Mouse (Mus musculus) adrenal gland, adult 8-10 months (tissue): ENCODE data around the gene Ptgs2. TPM values are rescaled to one million over a fixed set of nuclear protein-coding genes. Genes with fewer than 3 reads are reported as not detected.

Experiments
- DNase-seq: peaks from one replicate; pipeline ENCODE4 v3.0.0; 2022
- microRNA-seq, 2 experiments: library from miRNA; unstranded; fragments of <30 nt; microRNA quantifications; one replicate each; pipeline ENCODE4 v1.2.0; 2022
- total RNA-seq, 4 experiments: library from RNA; stranded (reverse); gene quantifications; 2 replicates each; pipeline ENCODE4 v1.2.4; 2022

Gene Ptgs2
- total RNA-seq, 4 experiments from 2014 or later: 0.41 to 1.5 (median 0.69) TPM

- DNase-seq: peak; percentile 80
These were observed 51.6 kb downstream of the Ptgs2 start for GRCm38 (mm10) chr1:150151411-150151810.

Small RNA genes lying within 50 kb of the gene (microRNA-seq; reads per million reads assigned to microRNA genes)
- gene Gm44329: 0 reads per million in 2 experiments

Other genes starting within 250 kb of the Ptgs2 start
- 1 to 10 TPM; 4.4 to 6.4 (median 6.0) TPM for gene Pla2g4a, start 138.7 kb upstream of the Ptgs2 start, total RNA-seq
- gene Pdc, start 219.4 kb downstream of the Ptgs2 start, total RNA-seq: not detected